Mouse (Mus musculus) urinary bladder, postnatal 0 days (tissue): ENCODE data around the gene Wdfy4. TPM values are rescaled to one million over a fixed set of nuclear protein-coding genes. Genes with fewer than 3 reads are reported as not detected.

ENCODE experiments used
- polyA plus RNA-seq: library from polyadenylated mRNA; unstranded; fragments of >200 nt; fragmentation: Nextera tagmentation; extraction: Ambion mirVana; gene quantifications from 2 replicates; pipeline ENCODE4 v1.2.1, GENCODE M21; 2015

The Wdfy4 gene
- 0.20 and 0.80 TPM in 2 replicates for polyA plus RNA-seq

DNA sequence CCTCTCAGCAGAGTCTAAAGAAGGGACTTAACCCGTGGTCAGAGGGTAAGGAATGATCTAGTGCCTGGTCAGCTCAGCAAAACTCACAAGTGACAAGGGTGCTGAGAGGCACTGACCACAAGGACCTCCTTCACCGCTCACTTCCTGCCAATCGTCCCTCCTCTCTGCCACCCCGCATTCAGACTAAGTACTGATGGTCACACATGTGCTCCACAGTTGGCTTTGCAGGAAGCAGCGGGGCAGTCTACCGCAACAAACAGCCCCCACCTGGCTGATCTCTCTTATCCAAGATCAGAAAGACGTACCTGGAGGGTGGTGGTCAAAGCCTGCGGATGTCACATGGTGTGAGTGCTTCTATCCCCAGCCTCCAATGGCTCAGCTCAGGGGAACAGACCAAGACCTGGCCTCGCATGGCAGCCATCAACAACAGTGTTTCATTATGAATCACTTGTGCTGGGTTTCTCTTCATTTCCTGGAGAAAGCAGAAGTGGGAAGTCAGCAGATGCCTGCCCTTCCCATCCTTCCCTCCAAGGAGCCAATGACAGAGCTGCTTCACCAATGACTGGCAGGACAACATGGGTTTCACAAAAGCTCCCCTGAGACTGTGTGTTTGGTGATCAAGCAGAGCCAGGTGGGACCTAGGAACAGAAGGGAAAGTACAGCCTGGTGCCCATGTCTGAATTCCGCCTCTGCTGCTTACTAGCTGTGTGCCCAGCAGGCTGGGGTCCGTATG lies at the start of gene Wdfy4:
Wdfy4 (minus strand) TSS at position 441 of the 733 bp plus-strand sequence.

DNA sequence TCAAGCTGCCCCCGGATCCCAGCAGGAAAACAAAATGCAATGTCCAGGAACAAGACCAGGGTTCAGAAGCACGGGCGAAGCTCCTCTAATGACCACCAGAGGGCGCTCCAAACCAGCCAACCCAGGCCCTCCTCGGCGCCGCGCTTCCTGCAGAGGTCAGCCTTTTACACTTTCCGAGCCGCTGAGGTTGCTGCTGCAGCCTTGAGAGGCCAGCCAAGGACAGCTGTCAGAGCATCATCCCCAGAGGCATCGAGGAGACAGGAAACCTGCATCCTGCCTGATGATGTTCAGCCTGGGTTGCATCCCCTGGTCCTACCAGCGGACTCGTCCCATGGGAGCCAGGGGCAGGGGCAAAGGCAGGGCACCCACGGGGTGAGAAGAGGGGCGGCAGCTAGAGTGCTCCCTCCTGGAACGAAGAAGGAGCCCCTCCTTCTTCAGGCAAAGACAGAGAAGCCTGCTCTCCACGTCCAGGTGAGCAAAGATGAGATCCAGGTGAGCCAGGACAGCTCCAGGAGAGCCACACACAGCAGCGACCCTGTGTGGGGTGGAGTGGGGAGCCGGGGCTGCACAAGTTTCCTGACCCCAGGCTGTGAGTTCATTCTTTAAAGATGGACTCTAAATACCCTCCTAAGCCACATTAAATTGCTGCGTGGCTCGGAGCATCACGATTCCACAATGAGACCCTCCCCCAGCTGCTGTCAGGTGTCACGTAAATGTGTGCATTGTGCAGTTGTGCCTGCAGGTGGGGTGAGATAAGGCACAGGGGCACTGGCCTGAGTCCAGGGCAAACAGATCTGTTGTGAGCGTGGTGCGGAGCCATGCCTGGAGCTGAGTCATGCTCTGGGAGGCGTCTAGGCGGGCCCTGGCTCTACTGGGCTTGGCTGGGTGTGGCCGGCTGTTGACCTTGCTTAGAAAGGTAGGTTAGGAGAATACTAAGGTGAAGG lies 28.8 kb upstream of the Wdfy4 start, which contains the start of gene Arhgap22:
Arhgap22 (plus strand) TSS at position 204 of the 944 bp plus-strand sequence.

GRCm38 (mm10) chr14:32991082-32991481 lies 194.2 kb downstream of the Wdfy4 start, which contains the start of gene Lrrc18:
Lrrc18 (plus strand) TSS chr14:32991382.

Other genes starting within 250 kb of the Wdfy4 start
- gene Lrrc18, start 194.1 kb downstream of the Wdfy4 start, polyA plus RNA-seq = 0.22 TPM in 1 of 2 replicates, not detected in the other
- gene Arhgap22, start 28.5 kb upstream of the Wdfy4 start, polyA plus RNA-seq = 11.7 and 13.6 TPM in 2 replicates